Comparison of ENCODE assay signal across 8 mouse cellular contexts in genomic region chr15:12824965-12825364, GRCm38 (mm10). TPM values are rescaled to one million over a fixed set of nuclear protein-coding genes. Genes with fewer than 3 reads are reported as not detected.
DNase-seq lines count a peak whose midpoint lies in the region; ATAC-seq and TF ChIP-seq lines count a peak whose summit lies in the region.

No protein-coding gene starts in this region.

- under 1% methylated on average over 31 of the region's 31 CpGs for WGBS in spleen, adult 2 months
- WGBS in forebrain, embryonic 13.5 days: under 1% methylated on average over 31 of the region's 31 CpGs
- under 1% methylated on average over 31 of the region's 31 CpGs for WGBS in neural tube, embryonic 15.5 days

- DNase-seq in embryo, embryonic 11 days: peak; percentile 58
- DNase-seq in embryo, embryonic 9.5 days (ENCODE audit: extremely low spot score): no peak
- DNase-seq in spleen, adult 2 months (ENCODE audit: low read depth in 1 of 2, low spot score in 2 of 2): peak; percentile 11 to 35
- DNase-seq in spleen, adult 12 weeks (ENCODE audit: low spot score): no peak
- DNase-seq in liver: peak; percentile 60
- no peak for DNase-seq in cerebellum, postnatal 36 days

- no peak for TF ChIP-seq CTCF in spleen, adult 2 months (IDR thresholded peaks at IDR 0.05; ENCODE audit: extremely low read depth, insufficient read depth, insufficient read length, insufficient replicate concordance)

- H3K4me3 ChIP-seq in spleen, adult 2 months (ENCODE audit: extremely low read depth, insufficient read depth, insufficient read length): peak overlapping the region; percentile 82
- H3K4me3 ChIP-seq in forebrain, embryonic 13.5 days: peak overlapping the region; percentile 88
- H3K4me3 ChIP-seq in neural tube, embryonic 15.5 days (replicated peaks): peak overlapping the region; percentile 97

- H3K9me3 ChIP-seq in forebrain, embryonic 13.5 days (replicated peaks): no peaks in the 10 kb centered on the region
- no peaks in the 10 kb centered on the region for H3K9me3 ChIP-seq in neural tube, embryonic 15.5 days (replicated peaks)

- ATAC-seq in forebrain, embryonic 13.5 days: no peak
- ATAC-seq in neural tube, embryonic 15.5 days (ENCODE audit: low FRiP score): peak; percentile 60

- peak overlapping the region; percentile 73 for H3K4me2 ChIP-seq in forebrain, embryonic 13.5 days
- H3K4me2 ChIP-seq in neural tube, embryonic 15.5 days: peak overlapping the region; percentile 75

- no peaks in the 10 kb centered on the region; the same call in 1 of the 2 replicates for H3K4me1 ChIP-seq in spleen, adult 2 months (ENCODE audit: control insufficient read depth, insufficient read depth, insufficient read length)
- peaks cover 26% of the 10 kb centered on the region for H3K4me1 ChIP-seq in forebrain, embryonic 13.5 days
- peaks cover 35% of the 10 kb centered on the region for H3K4me1 ChIP-seq in neural tube, embryonic 15.5 days

- H3K27ac ChIP-seq in spleen, adult 2 months (ENCODE audit: insufficient read depth, low read length): peak overlapping the region; percentile 44
- H3K27ac ChIP-seq in forebrain, embryonic 13.5 days: peak overlapping the region; percentile 61
- H3K27ac ChIP-seq in neural tube, embryonic 15.5 days (replicated peaks): peak overlapping the region; percentile 85

- TF ChIP-seq POLR2A in spleen, adult 2 months (IDR thresholded peaks at IDR 0.05; ENCODE audit: low read depth, low read length): no peak

- H3K9ac ChIP-seq in forebrain, embryonic 13.5 days: peak overlapping the region; percentile 90
- H3K9ac ChIP-seq in neural tube, embryonic 15.5 days (replicated peaks): peak overlapping the region; percentile 67

- H3K27me3 ChIP-seq in spleen, adult 2 months (ENCODE audit: control insufficient read depth, insufficient read depth, low read length): no peaks in the 10 kb centered on the region
- H3K27me3 ChIP-seq in forebrain, embryonic 13.5 days: no peaks in the 10 kb centered on the region
- H3K27me3 ChIP-seq in neural tube, embryonic 15.5 days (replicated peaks): no peaks in the 10 kb centered on the region

- H3K36me3 ChIP-seq in spleen, adult 2 months (ENCODE audit: control insufficient read depth, insufficient read depth, low read length): peaks cover 6% of the 10 kb centered on the region
- peaks cover 53% of the 10 kb centered on the region for H3K36me3 ChIP-seq in forebrain, embryonic 13.5 days (ENCODE audit: poor library complexity, severe bottlenecking)
- H3K36me3 ChIP-seq in neural tube, embryonic 15.5 days: peaks cover 49% of the 10 kb centered on the region

RNA-seq across cellular contexts. Expression of gene Drosha, which starts 0.3 kb away (rescaled TPM):
- polyA plus RNA-seq in spleen, adult 2 months (2012; rRNA removed): 10.0 and 10.5 TPM in 2 replicates
- polyA plus RNA-seq in forebrain, embryonic 13.5 days (2015; fragmentation: Nextera tagmentation; extraction: Ambion mirVana): 50.9 and 55.3 TPM in 2 replicates
- polyA plus RNA-seq in neural tube, embryonic 15.5 days (2015; fragmentation: Nextera tagmentation; extraction: Ambion mirVana): 41.8 and 43.1 TPM in 2 replicates

RNA-seq across cellular contexts. Expression of gene 6030458C11Rik, which starts 0.5 kb away (rescaled TPM):
- 6.7 and 7.9 TPM in 2 replicates for polyA plus RNA-seq in spleen, adult 2 months (2012; rRNA removed)
- polyA plus RNA-seq in forebrain, embryonic 13.5 days (2015; fragmentation: Nextera tagmentation; extraction: Ambion mirVana): 36.6 and 36.8 TPM in 2 replicates
- 37.3 and 38.6 TPM in 2 replicates for polyA plus RNA-seq in neural tube, embryonic 15.5 days (2015; fragmentation: Nextera tagmentation; extraction: Ambion mirVana)

Comparison
In these comparisons a context has a peak if more than half of its experiments do, and no peak if none do; other contexts are left out.
1. DNase-seq: peak in embryo, embryonic 11 days (single experiment), spleen, adult 2 months (2 of 2) and liver (single experiment); none in embryo, embryonic 9.5 days (single experiment), spleen, adult 12 weeks (single experiment) and cerebellum, postnatal 36 days (0 of 2).
2. Peak in every context shown above with its lines, with median percentiles within 50 percentile points of each other: H3K27ac ChIP-seq and H3K4me3 ChIP-seq.